Mouse (Mus musculus): ENCODE measurements at regions not wholly inside any gene's neighbourhood (a gene's known extent, or its start where the extent isn't known, plus 50 kb on each side); places are given as distances from the start of the nearest gene placed in this dataset.

- DNase-seq (ENCODE audit: low spot score): no peak
- no peak overlapping the region for H3K9ac ChIP-seq (ENCODE audit: low read depth, low read length)
- no peaks in the 10 kb centered on the region for H3K36me3 ChIP-seq (ENCODE audit: control insufficient read depth, insufficient read depth, low read length)
- H3K27me3 ChIP-seq (replicated peaks; ENCODE audit: control insufficient read depth, insufficient read depth, low read length): no peaks in the 10 kb centered on the region
- WGBS: 63% methylated on average over 4 of the region's 4 CpGs
- no peak overlapping the region for H3K4me3 ChIP-seq (ENCODE audit: low read depth, low read length)
- H3K4me1 ChIP-seq (ENCODE audit: control insufficient read depth, insufficient read depth, low read length): no peaks in the 10 kb centered on the region
- no peaks in the 10 kb centered on the region for H3K9me3 ChIP-seq (ENCODE audit: control insufficient read depth, low read length)
- no peak overlapping the region for H3K4me2 ChIP-seq (ENCODE audit: low read depth, low read length)
- no peak overlapping the region for H3K27ac ChIP-seq (replicated peaks; ENCODE audit: low read depth, low read length)
- no peak for ATAC-seq (ENCODE audit: low read depth)
These were observed 280.8 kb downstream of the CK137956 start for GRCm38 (mm10) chr4:127689986-127690385.

- no peaks in the 10 kb centered on the region for H3K27me3 ChIP-seq (replicated peaks; ENCODE audit: control insufficient read depth, insufficient read depth, low read length)
- no peaks in the 10 kb centered on the region for H3K36me3 ChIP-seq (ENCODE audit: control insufficient read depth, insufficient read depth, low read length)
- 83% methylated on average over 3 of the region's 3 CpGs for WGBS
These were observed 285.7 kb downstream of the CK137956 start for GRCm38 (mm10) chr4:127685021-127685420.

DNA sequence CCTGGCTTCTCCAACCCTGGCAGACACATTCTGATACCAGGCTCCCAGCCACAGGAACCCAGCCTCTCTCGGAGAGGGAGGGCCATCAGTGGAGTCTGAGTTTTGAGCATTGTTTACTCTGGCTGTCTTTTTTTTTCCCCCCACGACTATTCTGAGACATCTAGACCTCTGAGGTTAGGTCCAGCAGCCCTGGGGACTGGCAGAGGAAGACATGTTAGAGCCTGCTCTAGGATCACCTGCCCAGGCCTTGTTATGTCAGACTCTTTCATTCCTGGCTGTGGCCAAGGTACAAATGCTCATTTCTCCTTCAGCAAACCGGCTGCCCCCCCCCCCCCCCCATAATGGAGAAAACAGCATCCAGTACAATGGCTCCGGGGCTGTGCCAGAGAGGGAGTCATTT, 291.4 kb downstream of the CK137956 start:
- Histone ChIP-seq H3K4me1 (ENCODE audit: control insufficient read depth, insufficient read depth, low read length) (no peaks in the 10 kb centered on the region), H3K4me3 (ENCODE audit: low read depth, low read length) (no peak overlapping the region), H3K36me3 (ENCODE audit: control insufficient read depth, insufficient read depth, low read length) (no peaks in the 10 kb centered on the region), H3K9ac (ENCODE audit: low read depth, low read length) (no peak overlapping the region), H3K4me2 (ENCODE audit: low read depth, low read length) (no peak overlapping the region), H3K27ac (replicated peaks; ENCODE audit: low read depth, low read length) (no peak overlapping the region), H3K27me3 (replicated peaks; ENCODE audit: control insufficient read depth, insufficient read depth, low read length) (no peaks in the 10 kb centered on the region), H3K9me3 (ENCODE audit: control insufficient read depth, low read length) (no peaks in the 10 kb centered on the region)
- DNase-seq (ENCODE audit: low spot score): no peak
- no peak for ATAC-seq (ENCODE audit: low read depth)
- 15% methylated on average over 4 of the region's 4 CpGs for WGBS

More at GRCm38 (mm10) chr4:127685021-127685420, 285.7 kb downstream of the CK137956 start:
- Histone ChIP-seq H3K4me3 (ENCODE audit: low read depth, low read length) (no peak overlapping the region), H3K4me2 (ENCODE audit: low read depth, low read length) (no peak overlapping the region), H3K4me1 (ENCODE audit: control insufficient read depth, insufficient read depth, low read length) (no peaks in the 10 kb centered on the region), H3K9ac (ENCODE audit: low read depth, low read length) (no peak overlapping the region), H3K27ac (replicated peaks; ENCODE audit: low read depth, low read length) (no peak overlapping the region), H3K9me3 (ENCODE audit: control insufficient read depth, low read length) (no peaks in the 10 kb centered on the region)
- no peak for DNase-seq (ENCODE audit: low spot score)
- no peak for ATAC-seq (ENCODE audit: low read depth)

- H3K4me3 ChIP-seq (ENCODE audit: low read depth, low read length): no peak overlapping the region
- DNase-seq (ENCODE audit: low spot score) (no peak), ATAC-seq (ENCODE audit: low read depth) (no peak)
- 55% methylated on average over 5 of the region's 5 CpGs for WGBS
- no peaks in the 10 kb centered on the region for H3K9me3 ChIP-seq (ENCODE audit: control insufficient read depth, low read length)
- no peaks in the 10 kb centered on the region for H3K27me3 ChIP-seq (replicated peaks; ENCODE audit: control insufficient read depth, insufficient read depth, low read length)
- no peak overlapping the region for H3K9ac ChIP-seq (ENCODE audit: low read depth, low read length)
- H3K4me1 ChIP-seq (ENCODE audit: control insufficient read depth, insufficient read depth, low read length): no peaks in the 10 kb centered on the region
- no peak overlapping the region for H3K4me2 ChIP-seq (ENCODE audit: low read depth, low read length)
- H3K36me3 ChIP-seq (ENCODE audit: control insufficient read depth, insufficient read depth, low read length): no peaks in the 10 kb centered on the region
- H3K27ac ChIP-seq (replicated peaks; ENCODE audit: low read depth, low read length): no peak overlapping the region
These were observed 292.3 kb downstream of the CK137956 start for GRCm38 (mm10) chr4:127678437-127678836.

DNA sequence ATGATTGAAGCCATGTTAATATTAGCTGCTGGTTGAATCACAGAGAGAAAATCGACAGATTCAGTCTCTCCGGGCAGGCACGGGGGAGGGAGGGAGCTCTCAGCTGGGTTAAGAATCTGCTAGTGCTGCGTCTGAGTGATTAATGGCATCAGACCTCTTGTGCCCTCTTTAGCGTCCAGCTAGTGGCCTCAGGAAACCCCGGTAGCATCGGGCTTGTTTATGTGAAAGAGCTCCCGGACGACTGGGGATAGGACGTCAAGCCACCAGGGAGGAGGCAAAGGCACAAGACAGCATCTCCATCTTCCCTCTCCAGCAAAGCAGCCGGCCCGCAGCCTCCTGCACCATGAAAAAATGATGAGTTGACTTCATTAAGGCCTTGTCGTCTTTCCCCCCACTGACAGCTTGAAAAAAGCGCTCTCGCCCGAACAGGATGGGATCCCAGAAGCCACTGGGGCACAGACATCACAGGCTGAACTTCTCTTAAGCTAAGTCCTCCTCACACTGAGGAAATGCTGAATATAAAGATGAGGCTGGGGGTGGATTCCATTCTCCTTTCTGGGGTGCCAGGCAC, 294.9 kb downstream of the CK137956 start:
- no peaks in the 10 kb centered on the region for H3K9me3 ChIP-seq (ENCODE audit: control insufficient read depth, low read length)
- H3K27ac ChIP-seq (replicated peaks; ENCODE audit: low read depth, low read length): no peak overlapping the region
- H3K4me1 ChIP-seq (ENCODE audit: control insufficient read depth, insufficient read depth, low read length): no peaks in the 10 kb centered on the region
- no peak overlapping the region for H3K9ac ChIP-seq (ENCODE audit: low read depth, low read length)
- DNase-seq (ENCODE audit: low spot score) (no peak), ATAC-seq (ENCODE audit: low read depth) (no peak)
- 51% methylated on average over 16 of the region's 16 CpGs for WGBS
- H3K4me2 ChIP-seq (ENCODE audit: low read depth, low read length): no peak overlapping the region
- H3K27me3 ChIP-seq (replicated peaks; ENCODE audit: control insufficient read depth, insufficient read depth, low read length): no peaks in the 10 kb centered on the region
- no peak overlapping the region for H3K4me3 ChIP-seq (ENCODE audit: low read depth, low read length)
- H3K36me3 ChIP-seq (ENCODE audit: control insufficient read depth, insufficient read depth, low read length): no peaks in the 10 kb centered on the region

DNA sequence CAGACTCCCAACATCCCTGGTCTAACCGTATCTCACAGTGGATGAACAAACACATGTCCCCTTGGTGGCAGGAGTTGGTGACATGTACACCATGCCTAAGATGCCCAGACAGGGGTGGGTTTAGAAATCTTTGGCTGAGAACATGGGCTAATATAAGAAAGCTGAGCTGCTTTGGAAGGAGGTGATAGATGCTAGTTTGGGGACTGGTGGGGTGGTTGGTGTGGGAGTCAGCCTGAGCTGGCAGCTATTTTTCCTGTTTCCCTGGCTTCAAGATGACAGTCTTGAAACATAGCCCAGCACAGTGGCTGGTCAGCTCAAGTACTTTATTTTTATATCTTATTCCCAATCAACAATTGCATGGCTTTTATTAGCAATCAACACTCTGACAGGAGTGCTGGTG, 302.0 kb upstream of the Gjb5 start:
- no peaks in the 10 kb centered on the region for H3K27me3 ChIP-seq (replicated peaks; ENCODE audit: control insufficient read depth, insufficient read depth, low read length)
- H3K36me3 ChIP-seq (ENCODE audit: control insufficient read depth, insufficient read depth, low read length): no peaks in the 10 kb centered on the region
- ATAC-seq (ENCODE audit: low read depth) (no peak), DNase-seq (ENCODE audit: low spot score) (no peak)
- no peaks in the 10 kb centered on the region for H3K9me3 ChIP-seq (ENCODE audit: control insufficient read depth, low read length)
- no peak overlapping the region for H3K27ac ChIP-seq (replicated peaks; ENCODE audit: low read depth, low read length)
- H3K9ac ChIP-seq (ENCODE audit: low read depth, low read length): no peak overlapping the region
- H3K4me3 ChIP-seq (ENCODE audit: low read depth, low read length): no peak overlapping the region
- no peaks in the 10 kb centered on the region for H3K4me1 ChIP-seq (ENCODE audit: control insufficient read depth, insufficient read depth, low read length)
- WGBS: 93% methylated on average over 1 of the region's 1 CpGs
- no peak overlapping the region for H3K4me2 ChIP-seq (ENCODE audit: low read depth, low read length)

DNA sequence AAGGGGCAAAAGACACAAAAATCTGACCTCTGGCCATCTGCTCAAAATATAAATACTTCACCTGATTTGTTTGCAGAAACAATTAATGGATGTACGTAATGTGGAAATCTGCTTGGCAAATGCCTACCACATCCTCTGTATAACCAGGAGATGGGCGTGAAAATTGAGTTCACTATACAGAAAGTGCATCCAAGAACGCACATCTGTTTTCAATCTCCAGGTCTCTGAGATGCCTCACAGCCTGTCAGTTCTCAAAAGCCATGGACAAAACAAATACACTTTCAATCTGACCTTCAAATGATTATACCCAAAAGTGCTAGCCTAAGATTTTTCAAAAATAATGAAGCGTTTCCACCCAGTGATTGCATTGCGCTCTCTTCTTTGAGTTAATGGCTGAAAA, 293.6 kb upstream of the Gjb5 start:
- 40% methylated on average over 5 of the region's 5 CpGs for WGBS
- peak; percentile 82 for DNase-seq (ENCODE audit: low spot score)
- ATAC-seq (ENCODE audit: low read depth): no peak
- H3K9ac ChIP-seq (ENCODE audit: low read depth, low read length): no peak overlapping the region
- no peak overlapping the region for H3K4me2 ChIP-seq (ENCODE audit: low read depth, low read length)
- H3K36me3 ChIP-seq (ENCODE audit: control insufficient read depth, insufficient read depth, low read length): no peaks in the 10 kb centered on the region
- H3K27ac ChIP-seq (replicated peaks; ENCODE audit: low read depth, low read length): no peak overlapping the region
- no peak overlapping the region for H3K4me3 ChIP-seq (ENCODE audit: low read depth, low read length)
- H3K9me3 ChIP-seq (ENCODE audit: control insufficient read depth, low read length): no peaks in the 10 kb centered on the region
- peaks cover 3% of the 10 kb centered on the region; the same call in 1 of the 2 replicates for H3K4me1 ChIP-seq (ENCODE audit: control insufficient read depth, insufficient read depth, low read length)
- no peaks in the 10 kb centered on the region for H3K27me3 ChIP-seq (replicated peaks; ENCODE audit: control insufficient read depth, insufficient read depth, low read length)

DNA sequence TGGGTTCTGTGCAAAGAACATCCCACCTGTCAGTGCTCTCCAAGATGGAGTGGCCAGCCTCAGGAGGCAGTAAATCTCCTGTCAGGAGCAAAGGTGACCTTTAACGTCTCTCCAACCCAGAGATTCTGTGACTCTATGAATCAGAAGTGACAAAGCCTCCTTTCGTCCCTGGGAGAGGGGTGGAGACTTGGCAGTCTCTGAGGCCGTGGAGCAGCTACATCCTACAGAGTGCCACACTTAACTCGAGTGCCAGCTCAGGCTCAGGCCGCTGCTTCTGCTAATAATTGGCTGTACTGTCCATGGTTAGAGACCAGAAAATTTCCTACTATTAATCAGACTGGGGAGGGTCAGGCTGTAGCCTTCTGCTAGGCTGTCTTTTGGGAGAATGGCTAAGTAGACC, 290.0 kb upstream of the Gjb5 start:
- Histone ChIP-seq H3K27me3 (replicated peaks; ENCODE audit: control insufficient read depth, insufficient read depth, low read length) (no peaks in the 10 kb centered on the region), H3K9ac (ENCODE audit: low read depth, low read length) (no peak overlapping the region), H3K27ac (replicated peaks; ENCODE audit: low read depth, low read length) (no peak overlapping the region), H3K4me1 (ENCODE audit: control insufficient read depth, insufficient read depth, low read length) (peaks cover 3% of the 10 kb centered on the region; the same call in 1 of the 2 replicates), H3K36me3 (ENCODE audit: control insufficient read depth, insufficient read depth, low read length) (no peaks in the 10 kb centered on the region), H3K4me3 (ENCODE audit: low read depth, low read length) (no peak overlapping the region), H3K4me2 (ENCODE audit: low read depth, low read length) (no peak overlapping the region), H3K9me3 (ENCODE audit: control insufficient read depth, low read length) (no peaks in the 10 kb centered on the region)
- DNase-seq (ENCODE audit: low spot score) (no peak), ATAC-seq (ENCODE audit: low read depth) (no peak)
- 61% methylated on average over 5 of the region's 5 CpGs for WGBS

DNA sequence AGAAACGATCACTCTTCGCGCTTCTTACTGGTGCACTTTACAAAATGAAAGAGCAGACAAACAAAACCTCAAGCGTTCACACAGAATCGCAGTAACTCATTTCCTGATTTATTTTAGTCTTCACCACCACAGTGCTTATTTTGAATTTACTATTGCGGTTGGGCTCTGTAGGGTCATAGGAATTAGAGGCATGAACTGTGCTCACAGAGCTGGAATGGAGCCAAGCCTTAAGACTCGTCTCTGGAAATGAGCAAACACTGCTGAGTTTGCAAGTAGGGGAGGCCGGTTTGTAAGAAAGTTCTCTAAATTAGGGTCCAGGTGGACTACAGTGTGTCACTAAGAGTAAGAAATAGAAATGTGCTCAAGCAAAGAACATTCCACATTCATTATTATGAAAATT, 289.2 kb upstream of the Gjb5 start:
- H3K4me2 ChIP-seq (ENCODE audit: low read depth, low read length): no peak overlapping the region
- WGBS: 47% methylated on average over 8 of the region's 8 CpGs

More for the DNA sequence above, 289.2 kb upstream of the Gjb5 start:
- Histone ChIP-seq H3K36me3 (ENCODE audit: control insufficient read depth, insufficient read depth, low read length) (no peaks in the 10 kb centered on the region), H3K4me1 (ENCODE audit: control insufficient read depth, insufficient read depth, low read length) (peaks cover 3% of the 10 kb centered on the region; the same call in 1 of the 2 replicates), H3K4me3 (ENCODE audit: low read depth, low read length) (no peak overlapping the region), H3K9me3 (ENCODE audit: control insufficient read depth, low read length) (no peaks in the 10 kb centered on the region), H3K27me3 (replicated peaks; ENCODE audit: control insufficient read depth, insufficient read depth, low read length) (no peaks in the 10 kb centered on the region), H3K27ac (replicated peaks; ENCODE audit: low read depth, low read length) (no peak overlapping the region), H3K9ac (ENCODE audit: low read depth, low read length) (no peak overlapping the region)
- DNase-seq (ENCODE audit: low spot score) (peak; percentile 88), ATAC-seq (ENCODE audit: low read depth) (peak; percentile 44; the same call in 1 of the 2 replicates)

Measured in embryonic facial prominence, embryonic 14.5 days (tissue).